Mouse (Mus musculus) left cerebral cortex, adult 2 months (tissue): ENCODE measurements at regions not wholly inside any gene's neighbourhood (a gene's known extent, or its start where the extent isn't known, plus 50 kb on each side); places are given as distances from the start of the nearest gene placed in this dataset.
"Not testable (repeated sequence)": the region's sequence is repeated elsewhere in the genome, so short reads cannot be mapped to it uniquely, and the experiment has no call there.

Source experiments
- DNase-seq, 2 experiments: peaks; one replicate each; pipeline ENCODE4 v3.0.0; 2021 to 2022; ENCODE audit warnings: low spot score in 2 of 2, mixed read lengths in 1 of 2; ENCODE audit errors: extremely low spot score in 1 of 2
- H3K27ac ChIP-seq: fragments of 200-600 bp; 2 replicates; pipeline ENCODE4 v1.8.1; 2022
- H3K4me3 ChIP-seq: fragments of 200-600 bp; 2 replicates; pipeline ENCODE4 v1.8.1; 2022
- CTCF ChIP-seq: fragments of 200-600 bp; IDR thresholded peaks from 2 replicates; pipeline ENCODE4 v1.8.1; 2022; ENCODE audit warnings: antibody characterized with exemption, mild to moderate bottlenecking, moderate library complexity
- intact Hi-C: fragments of 180-260 bp; cut with DNase I; formaldehyde crosslinking; loops from one replicate; pipeline ENCODE4 v1.15.1; 2025

DNA sequence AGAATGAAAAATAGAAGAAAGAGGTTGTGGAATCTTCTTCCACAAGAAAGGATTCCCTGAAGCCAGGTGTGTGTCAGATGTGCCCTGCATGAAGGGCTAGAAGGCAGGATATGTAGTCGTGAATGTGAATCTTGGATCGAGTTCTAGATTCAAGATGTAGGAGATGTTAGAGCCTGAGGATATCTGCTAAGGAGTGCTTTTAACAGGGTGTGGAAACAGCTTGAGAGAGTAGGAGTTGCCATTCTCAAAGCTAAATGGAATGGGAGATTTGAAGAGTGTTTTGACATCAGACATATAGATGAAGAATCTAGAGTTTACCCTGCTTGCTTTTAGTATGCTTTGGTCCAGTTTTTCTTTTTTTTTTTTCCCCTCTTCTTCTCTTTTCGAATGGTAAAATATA is 590.3 kb downstream of the Sis start:
- no peak overlapping the region for H3K27ac ChIP-seq

DNA sequence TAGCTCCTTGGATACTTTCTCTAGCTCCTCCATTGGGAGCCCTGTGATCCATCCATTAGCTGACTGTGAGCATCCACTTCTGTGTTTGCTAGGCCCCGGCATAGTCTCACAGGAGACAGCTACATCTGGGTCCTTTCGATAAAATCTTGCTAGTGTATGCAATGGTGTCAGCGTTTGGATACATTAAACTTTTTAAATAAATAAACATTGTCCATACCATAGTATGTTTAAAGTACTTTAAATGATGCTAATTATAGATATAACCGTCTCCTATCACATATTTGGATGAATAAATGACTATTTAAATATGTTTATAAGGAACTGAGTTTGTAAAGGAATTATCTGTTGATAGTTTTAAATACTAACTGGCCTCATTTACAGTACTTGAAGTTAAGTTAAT is 607.8 kb downstream of the Sis start:
- H3K4me3 ChIP-seq, DNase-seq, intact Hi-C loops, H3K27ac ChIP-seq: not testable (repeated sequence)

More for the DNA sequence above, 590.3 kb downstream of the Sis start:
- DNase-seq: no peak
- no peak overlapping the region for H3K4me3 ChIP-seq
- intact Hi-C loops: no loop called here
- TF ChIP-seq CTCF: no peak

GRCm38 (mm10) chr3:72328066-72328465 is 639.6 kb downstream of the Sis start:
- H3K4me3 ChIP-seq: no peak overlapping the region
- DNase-seq: no peak
- intact Hi-C loops: no loop called here
- H3K27ac ChIP-seq: no peak overlapping the region
- TF ChIP-seq CTCF: no peak

- intact Hi-C loops: loop anchor here (1.0 kb wide), 1 partner anchor 15 kb away; no protein-coding TSS in a partner anchor
- no peak for TF ChIP-seq CTCF
- no peak overlapping the region for H3K27ac ChIP-seq
- no peak for DNase-seq
- H3K4me3 ChIP-seq: no peak overlapping the region
These were observed 643.8 kb downstream of the Sis start for GRCm38 (mm10) chr3:72323877-72324276.

- no peak for TF ChIP-seq CTCF
- intact Hi-C loops: no loop called here
- Histone ChIP-seq H3K4me3 (no peak overlapping the region), H3K27ac (no peak overlapping the region)
- DNase-seq: no peak
These were observed 663.0 kb downstream of the Sis start for GRCm38 (mm10) chr3:72304654-72305053.
